Mouse (Mus musculus) hindbrain, embryonic 16.5 days (tissue): ENCODE measurements around the gene Gorasp1. TPM values are rescaled to one million over a fixed set of nuclear protein-coding genes. Genes with fewer than 3 reads are reported as not detected.

Source experiments
- ATAC-seq: fragments of 200-750 bp; cut with Nextera tagmentation; 2 replicates; pipeline ENCODE4 v1.8.0; 2017; ENCODE audit warnings: moderate TSS enrichment, moderate library complexity
- H3K27ac ChIP-seq: fragments of 300-500 bp; sonication (generic); 2 replicates; pipeline ENCODE4 v1.5.1; 2014; ENCODE audit warnings: low read depth, mild to moderate bottlenecking, control low read depth, low read length, moderate library complexity
- H3K27me3 ChIP-seq: fragments of 300-500 bp; sonication (generic); replicated peaks from 2 replicates; pipeline ENCODE4 v1.6.1; 2014; ENCODE audit warnings: low read length; ENCODE audit not compliant: control insufficient read depth, insufficient read depth
- H3K36me3 ChIP-seq: fragments of 300-500 bp; sonication (generic); 2 replicates; pipeline ENCODE4 v1.6.1; 2014; ENCODE audit warnings: mild to moderate bottlenecking, low read length, moderate library complexity, mixed read lengths; ENCODE audit not compliant: control insufficient read depth, insufficient read depth
- H3K4me1 ChIP-seq: fragments of 300-500 bp; sonication (generic); 2 replicates; pipeline ENCODE4 v1.6.1; 2014; ENCODE audit warnings: low read depth, low read length; ENCODE audit not compliant: control insufficient read depth, insufficient read depth
- H3K4me2 ChIP-seq: fragments of 300-500 bp; sonication (generic); 2 replicates; pipeline ENCODE4 v1.6.1; 2014; ENCODE audit warnings: mild to moderate bottlenecking, low read length, control low read depth, moderate library complexity
- H3K4me3 ChIP-seq: fragments of 300-500 bp; sonication (generic); 2 replicates; pipeline ENCODE4 v1.5.1; 2014; ENCODE audit warnings: mild to moderate bottlenecking, low read length, control low read depth, moderate library complexity
- H3K9ac ChIP-seq: fragments of 300-500 bp; sonication (generic); 2 replicates; pipeline ENCODE4 v1.6.1; 2014; ENCODE audit warnings: low read depth, mild to moderate bottlenecking, control low read depth, low read length, moderate library complexity
- H3K9me3 ChIP-seq: fragments of 300-500 bp; sonication (generic); 2 replicates; pipeline ENCODE4 v1.6.1; 2014; ENCODE audit warnings: mild to moderate bottlenecking, low read length, moderate library complexity; ENCODE audit not compliant: control insufficient read depth
- WGBS: fragments of 180-500 bp; shearing (Covaris S2); extraction: QIAGEN DNeasy Blood & Tissue Kit; methylation state at CpG from one replicate; pipeline ENCODE4 v1.1.7; 2014; 5-methylcytosine and 5-hydroxymethylcytosine counted together
- polyA plus RNA-seq: library from polyadenylated mRNA; unstranded; fragments of >200 nt; fragmentation: Nextera tagmentation; extraction: Ambion mirVana; gene quantifications from 2 replicates; pipeline ENCODE4 v1.2.1, GENCODE M21; 2015

Gorasp1 gene
- polyA plus RNA-seq, 1 experiment from 2014 or later: 33.1 TPM

- Histone ChIP-seq H3K4me2 (no peak overlapping the region), H3K27ac (no peak overlapping the region), H3K9ac (no peak overlapping the region), H3K36me3 (no peaks in the 10 kb centered on the region), H3K9me3 (no peaks in the 10 kb centered on the region), H3K4me1 (peaks cover 5% of the 10 kb centered on the region), H3K4me3 (no peak overlapping the region), H3K27me3 (no peaks in the 10 kb centered on the region)
- 80% methylated on average over 14 of the region's 14 CpGs for whole genome bisulfite sequencing
- no peak for ATAC-seq
These were observed 4.5 kb upstream of the Gorasp1 start for GRCm38 (mm10) chr9:119941861-119942260.

GRCm38 (mm10) chr9:119941407-119941806 lies 4.0 kb upstream of the Gorasp1 start:
- Histone ChIP-seq H3K4me1 (peaks cover 7% of the 10 kb centered on the region), H3K27ac (no peak overlapping the region), H3K27me3 (no peaks in the 10 kb centered on the region), H3K9ac (no peak overlapping the region), H3K9me3 (no peaks in the 10 kb centered on the region), H3K4me3 (no peak overlapping the region), H3K4me2 (no peak overlapping the region), H3K36me3 (no peaks in the 10 kb centered on the region)
- 72% methylated on average over 5 of the region's 5 CpGs for WGBS
- no peak for ATAC-seq

- WGBS: 82% methylated on average over 10 of the region's 10 CpGs
- no peaks in the 10 kb centered on the region for H3K27me3 ChIP-seq
- no peak overlapping the region for H3K27ac ChIP-seq
- ATAC-seq: no peak
- no peak overlapping the region for H3K4me2 ChIP-seq
- no peaks in the 10 kb centered on the region for H3K36me3 ChIP-seq
- H3K9me3 ChIP-seq: no peaks in the 10 kb centered on the region
- H3K4me3 ChIP-seq: no peak overlapping the region
- H3K4me1 ChIP-seq: peaks cover 10% of the 10 kb centered on the region
- H3K9ac ChIP-seq: no peak overlapping the region
These were observed 2.3 kb upstream of the Gorasp1 start for GRCm38 (mm10) chr9:119939646-119940045.

- Histone ChIP-seq H3K27me3 (no peaks in the 10 kb centered on the region), H3K4me2 (no peak overlapping the region), H3K4me1 (peaks cover 10% of the 10 kb centered on the region), H3K9me3 (no peaks in the 10 kb centered on the region), H3K36me3 (no peaks in the 10 kb centered on the region), H3K9ac (no peak overlapping the region), H3K4me3 (no peak overlapping the region), H3K27ac (no peak overlapping the region)
- WGBS: 79% methylated on average over 4 of the region's 4 CpGs
- no peak for ATAC-seq
These were observed 1.1 kb upstream of the Gorasp1 start for GRCm38 (mm10) chr9:119938496-119938895.

DNA sequence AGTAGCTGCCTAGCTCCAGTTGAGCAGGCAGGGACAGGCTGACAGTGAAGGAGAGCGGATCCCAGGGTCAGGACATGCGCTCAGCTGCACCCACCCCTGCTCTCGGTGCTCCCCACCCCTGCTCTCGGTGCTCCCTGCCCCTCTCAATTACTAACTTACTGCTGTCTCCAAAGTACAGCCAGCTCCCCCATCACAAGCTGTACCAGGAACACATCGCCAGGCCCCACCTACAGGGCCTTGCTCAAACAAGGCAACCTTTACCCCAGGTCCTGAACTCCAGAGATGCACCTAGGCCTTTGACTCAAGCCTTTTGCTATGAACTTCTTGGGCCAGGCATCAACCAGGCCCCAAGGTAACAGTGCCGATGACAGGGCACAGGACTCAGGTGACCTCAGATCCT lies 3.7 kb downstream of the Gorasp1 start:
- Histone ChIP-seq H3K9ac (no peak overlapping the region), H3K27ac (no peak overlapping the region), H3K27me3 (no peaks in the 10 kb centered on the region), H3K4me3 (no peak overlapping the region), H3K4me1 (peaks cover 10% of the 10 kb centered on the region), H3K4me2 (no peak overlapping the region), H3K9me3 (no peaks in the 10 kb centered on the region), H3K36me3 (0 out of 2 replicates have a peak, but pooled peaks cover 6% of the 10 kb centered on the region)
- no peak for ATAC-seq
- 98% methylated on average over 6 of the region's 6 CpGs for WGBS

- Histone ChIP-seq H3K9me3 (no peaks in the 10 kb centered on the region), H3K4me1 (peaks cover 6% of the 10 kb centered on the region), H3K27ac (no peak overlapping the region), H3K36me3 (peaks cover 14% of the 10 kb centered on the region), H3K9ac (no peak overlapping the region), H3K4me3 (no peak overlapping the region), H3K4me2 (no peak overlapping the region), H3K27me3 (no peaks in the 10 kb centered on the region)
- ATAC-seq: no peak
- WGBS: 89% methylated on average over 12 of the region's 12 CpGs
These were observed 5.0 kb downstream of the Gorasp1 start for GRCm38 (mm10) chr9:119932358-119932757.

- H3K4me3 ChIP-seq: no peak overlapping the region
- H3K9me3 ChIP-seq: no peaks in the 10 kb centered on the region
- H3K36me3 ChIP-seq: peaks cover 51% of the 10 kb centered on the region
- no peak overlapping the region for H3K9ac ChIP-seq
- no peaks in the 10 kb centered on the region for H3K27me3 ChIP-seq
- H3K4me2 ChIP-seq: no peak overlapping the region
- ATAC-seq: no peak
- H3K27ac ChIP-seq: no peak overlapping the region
- 86% methylated on average over 5 of the region's 5 CpGs for WGBS
- no peaks in the 10 kb centered on the region for H3K4me1 ChIP-seq
These were observed 10.9 kb downstream of the Gorasp1 start for GRCm38 (mm10) chr9:119926497-119926896.

- Histone ChIP-seq H3K4me3 (no peak overlapping the region), H3K9ac (no peak overlapping the region), H3K36me3 (peaks cover 58% of the 10 kb centered on the region), H3K4me2 (no peak overlapping the region), H3K27ac (no peak overlapping the region), H3K27me3 (no peaks in the 10 kb centered on the region), H3K4me1 (no peaks in the 10 kb centered on the region), H3K9me3 (no peaks in the 10 kb centered on the region)
- no peak for ATAC-seq
- WGBS: 66% methylated on average over 8 of the region's 8 CpGs
These were observed 11.6 kb downstream of the Gorasp1 start for GRCm38 (mm10) chr9:119925729-119926128.

GRCm38 (mm10) chr9:119925120-119925657 lies 12.2 kb downstream of the Gorasp1 start:
- no peaks in the 10 kb centered on the region for H3K9me3 ChIP-seq
- no peak overlapping the region for H3K27ac ChIP-seq
- H3K4me3 ChIP-seq: no peak overlapping the region
- H3K4me1 ChIP-seq: no peaks in the 10 kb centered on the region
- no peak for ATAC-seq
- H3K9ac ChIP-seq: no peak overlapping the region
- 91% methylated on average over 16 of the region's 16 CpGs for WGBS
- no peak overlapping the region for H3K4me2 ChIP-seq
- H3K36me3 ChIP-seq: peaks cover 61% of the 10 kb centered on the region
- H3K27me3 ChIP-seq: no peaks in the 10 kb centered on the region

DNA sequence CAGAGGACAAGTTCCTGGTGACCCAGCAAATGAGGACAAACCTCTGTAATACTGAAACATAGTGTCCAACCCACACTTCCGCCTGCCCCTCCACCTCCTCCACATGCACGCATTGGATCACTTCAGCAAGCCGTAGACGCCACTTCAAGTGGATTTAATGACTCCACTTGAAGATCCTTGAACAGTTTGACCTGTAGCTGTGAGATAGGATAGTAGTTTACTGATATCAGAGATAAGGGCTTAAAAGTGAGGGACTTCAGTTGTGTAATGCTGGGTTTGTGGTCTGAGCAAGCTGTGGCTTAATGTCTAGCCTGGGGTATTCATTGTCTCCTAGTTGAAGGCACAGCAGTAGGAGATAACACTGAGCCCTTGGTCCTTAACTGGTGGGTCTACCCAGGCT lies 13.9 kb downstream of the Gorasp1 start:
- ATAC-seq: no peak
- WGBS: 91% methylated on average over 4 of the region's 4 CpGs
- no peak overlapping the region for H3K27ac ChIP-seq
- no peaks in the 10 kb centered on the region for H3K9me3 ChIP-seq
- no peaks in the 10 kb centered on the region for H3K4me1 ChIP-seq
- H3K4me3 ChIP-seq: no peak overlapping the region
- no peaks in the 10 kb centered on the region for H3K27me3 ChIP-seq
- no peak overlapping the region for H3K9ac ChIP-seq
- H3K36me3 ChIP-seq: peaks cover 65% of the 10 kb centered on the region
- H3K4me2 ChIP-seq: no peak overlapping the region
